Mouse (Mus musculus) hindbrain, embryonic 14.5 days (tissue): ENCODE measurements around the gene Cdca4. TPM values are rescaled to one million over a fixed set of nuclear protein-coding genes. Genes with fewer than 3 reads are reported as not detected.

Experiments used
- ATAC-seq: fragments of 200-750 bp; cut with Nextera tagmentation; 2 replicates; pipeline ENCODE4 v1.8.0; 2017; ENCODE audit warnings: moderate number of reproducible peaks, mild to moderate bottlenecking, moderate TSS enrichment, moderate library complexity; ENCODE audit not compliant: low FRiP score
- DNase-seq: peaks from one replicate; pipeline ENCODE4 v3.0.0-alpha.2; 2015; ENCODE audit warnings: low spot score
- H3K27ac ChIP-seq: fragments of 300-500 bp; sonication (generic); 2 replicates; pipeline ENCODE4 v1.5.1; 2014; ENCODE audit warnings: mild to moderate bottlenecking, moderate library complexity
- H3K27me3 ChIP-seq: fragments of 300-500 bp; sonication (generic); 2 replicates; pipeline ENCODE4 v1.6.1; 2014; ENCODE audit warnings: mild to moderate bottlenecking, low read length, mixed read lengths; ENCODE audit not compliant: control insufficient read depth, insufficient read depth
- H3K36me3 ChIP-seq: fragments of 300-500 bp; sonication (generic); replicated peaks from 2 replicates; pipeline ENCODE4 v1.6.1; 2014; ENCODE audit not compliant: control insufficient read depth, insufficient read depth
- H3K4me1 ChIP-seq: fragments of 300-500 bp; sonication (generic); replicated peaks from 2 replicates; pipeline ENCODE4 v1.6.1; 2014; ENCODE audit warnings: antibody characterized with exemption, low read length, mixed read lengths; ENCODE audit not compliant: control insufficient read depth, insufficient read depth
- H3K4me2 ChIP-seq: fragments of 300-500 bp; sonication (generic); replicated peaks from 2 replicates; pipeline ENCODE4 v1.6.1; 2014; ENCODE audit warnings: mild to moderate bottlenecking, moderate library complexity
- H3K4me3 ChIP-seq: fragments of 300-500 bp; sonication (generic); replicated peaks from 2 replicates; pipeline ENCODE4 v1.5.1; 2014; ENCODE audit warnings: mild to moderate bottlenecking, low read length
- H3K9ac ChIP-seq: fragments of 300-500 bp; sonication (generic); 2 replicates; pipeline ENCODE4 v1.6.1; 2014
- H3K9me3 ChIP-seq: fragments of 300-500 bp; sonication (generic); 2 replicates; pipeline ENCODE4 v1.6.1; 2016; ENCODE audit warnings: low read length; ENCODE audit not compliant: control insufficient read depth
- WGBS: fragments of 180-500 bp; shearing (Covaris S2); extraction: QIAGEN DNeasy Blood & Tissue Kit; methylation state at CpG from one replicate; pipeline ENCODE4 v1.1.7; 2014; 5-methylcytosine and 5-hydroxymethylcytosine counted together
- polyA plus RNA-seq: library from polyadenylated mRNA; unstranded; fragments of >200 nt; fragmentation: Nextera tagmentation; extraction: Ambion mirVana; gene quantifications from 2 replicates; pipeline ENCODE4 v1.2.1, GENCODE M21; 2014

Gene Cdca4
- polyA plus RNA-seq: 39.1 and 43.4 TPM in 2 replicates

GRCm38 (mm10) chr12:112829244-112829864 is at the start of gene Cdca4:
TSS of gene Cdca4 (minus strand) at chr12:112829423.
- Histone ChIP-seq H3K36me3 (peaks cover 34% of the 10 kb centered on the region), H3K27ac (peak within 1 kb of the TSS; percentile 87), H3K4me1 (peaks cover 37% of the 10 kb centered on the region), H3K4me2 (peak within 1 kb of the TSS; percentile 82), H3K4me3 (peak within 1 kb of the TSS; percentile 64), H3K9me3 (no peaks in the 10 kb centered on the region), H3K27me3 (no peaks in the 10 kb centered on the region), H3K9ac (peak within 1 kb of the TSS; percentile 94)
- DNase-seq (peak; percentile 98), ATAC-seq (peak; percentile 98)
- WGBS: under 1% methylated on average over 50 of the region's 72 CpGs

- H3K4me1 ChIP-seq: peaks cover 11% of the 10 kb centered on the region; the same call in 1 of the 2 replicates
- 2% methylated on average over 36 of the region's 37 CpGs for WGBS
- H3K27ac ChIP-seq: no peak overlapping the region
- H3K9me3 ChIP-seq: no peaks in the 10 kb centered on the region
- peak overlapping the region; percentile 48 for H3K4me2 ChIP-seq
- H3K36me3 ChIP-seq: no peaks in the 10 kb centered on the region
- DNase-seq: no peak
- peaks cover 55% of the 10 kb centered on the region for H3K27me3 ChIP-seq
- no peak overlapping the region for H3K9ac ChIP-seq
- H3K4me3 ChIP-seq: peak overlapping the region; percentile 26
- ATAC-seq: no peak
Measured at GRCm38 (mm10) chr12:112877607-112878020, 48.4 kb upstream of the Cdca4 start.

GRCm38 (mm10) chr12:112877073-112877576 is 47.9 kb upstream of the Cdca4 start:
- ATAC-seq (no peak), DNase-seq (no peak)
- H3K9ac ChIP-seq: no peak overlapping the region
- no peak overlapping the region for H3K27ac ChIP-seq
- WGBS: 6% methylated on average over 17 of the region's 17 CpGs
- no peaks in the 10 kb centered on the region for H3K36me3 ChIP-seq
- H3K27me3 ChIP-seq: peaks cover 55% of the 10 kb centered on the region
- peak overlapping the region; percentile 48 for H3K4me2 ChIP-seq
- no peaks in the 10 kb centered on the region for H3K9me3 ChIP-seq
- peak overlapping the region; percentile 26 for H3K4me3 ChIP-seq
- H3K4me1 ChIP-seq: peaks cover 11% of the 10 kb centered on the region; the same call in 1 of the 2 replicates

GRCm38 (mm10) chr12:112876332-112877072 is 47.3 kb upstream of the Cdca4 start:
- Histone ChIP-seq H3K9ac (no peak overlapping the region), H3K27me3 (peaks cover 55% of the 10 kb centered on the region), H3K4me1 (peaks cover 11% of the 10 kb centered on the region; the same call in 1 of the 2 replicates), H3K27ac (no peak overlapping the region), H3K9me3 (no peaks in the 10 kb centered on the region), H3K4me2 (peak overlapping the region; percentile 48), H3K36me3 (no peaks in the 10 kb centered on the region), H3K4me3 (no peak overlapping the region)
- ATAC-seq (no peak), DNase-seq (no peak)
- 5% methylated on average over 28 of the region's 28 CpGs for WGBS

- H3K27ac ChIP-seq: no peak overlapping the region
- peaks cover 11% of the 10 kb centered on the region; the same call in 1 of the 2 replicates for H3K4me1 ChIP-seq
- peak; percentile 83 for DNase-seq
- no peaks in the 10 kb centered on the region for H3K9me3 ChIP-seq
- no peak overlapping the region for H3K4me3 ChIP-seq
- no peak overlapping the region for H3K4me2 ChIP-seq
- no peak overlapping the region for H3K9ac ChIP-seq
- peaks cover 58% of the 10 kb centered on the region for H3K27me3 ChIP-seq
- H3K36me3 ChIP-seq: no peaks in the 10 kb centered on the region
- 22% methylated on average over 16 of the region's 16 CpGs for WGBS
- peak; percentile 61; the same call in 1 of the 2 replicates for ATAC-seq
Measured at GRCm38 (mm10) chr12:112875225-112876013, 46.2 kb upstream of the Cdca4 start.

GRCm38 (mm10) chr12:112874199-112874598 is 45.0 kb upstream of the Cdca4 start:
- H3K4me2 ChIP-seq: peak overlapping the region; percentile 47

GRCm38 (mm10) chr12:112873452-112874190 is 44.4 kb upstream of the Cdca4 start:
- Histone ChIP-seq H3K4me3 (peak overlapping the region; percentile 21), H3K4me2 (peak overlapping the region; percentile 47), H3K9ac (peak overlapping the region; percentile 45; the same call in 1 of the 2 replicates), H3K36me3 (no peaks in the 10 kb centered on the region), H3K27me3 (peaks cover 54% of the 10 kb centered on the region), H3K27ac (no peak overlapping the region), H3K9me3 (no peaks in the 10 kb centered on the region), H3K4me1 (peaks cover 21% of the 10 kb centered on the region; the same call in 1 of the 2 replicates)
- 22% methylated on average over 18 of the region's 18 CpGs for WGBS
- ATAC-seq (peak; percentile 37; the same call in 1 of the 2 replicates), DNase-seq (peak; percentile 79)

More at GRCm38 (mm10) chr12:112874199-112874598, 45.0 kb upstream of the Cdca4 start:
- H3K27ac ChIP-seq: no peak overlapping the region
- peak overlapping the region; percentile 21 for H3K4me3 ChIP-seq
- H3K36me3 ChIP-seq: no peaks in the 10 kb centered on the region
- ATAC-seq: no peak
- no peak for DNase-seq
- no peaks in the 10 kb centered on the region for H3K9me3 ChIP-seq
- peak overlapping the region; percentile 45; the same call in 1 of the 2 replicates for H3K9ac ChIP-seq
- 19% methylated on average over 22 of the region's 22 CpGs for WGBS
- H3K4me1 ChIP-seq: peaks cover 21% of the 10 kb centered on the region; the same call in 1 of the 2 replicates
- H3K27me3 ChIP-seq: peaks cover 58% of the 10 kb centered on the region

- Histone ChIP-seq H3K27ac (no peak overlapping the region), H3K4me3 (no peak overlapping the region), H3K9ac (no peak overlapping the region), H3K36me3 (no peaks in the 10 kb centered on the region), H3K9me3 (no peaks in the 10 kb centered on the region), H3K4me1 (peaks cover 21% of the 10 kb centered on the region; the same call in 1 of the 2 replicates), H3K27me3 (peaks cover 47% of the 10 kb centered on the region), H3K4me2 (no peak overlapping the region)
- DNase-seq (no peak), ATAC-seq (no peak)
- WGBS: 85% methylated on average over 10 of the region's 10 CpGs
Measured at GRCm38 (mm10) chr12:112872991-112873390, 43.8 kb upstream of the Cdca4 start.
